Mouse (Mus musculus): Measurements from ENCODE around the gene B4galnt1.

The B4galnt1 gene

DNA sequence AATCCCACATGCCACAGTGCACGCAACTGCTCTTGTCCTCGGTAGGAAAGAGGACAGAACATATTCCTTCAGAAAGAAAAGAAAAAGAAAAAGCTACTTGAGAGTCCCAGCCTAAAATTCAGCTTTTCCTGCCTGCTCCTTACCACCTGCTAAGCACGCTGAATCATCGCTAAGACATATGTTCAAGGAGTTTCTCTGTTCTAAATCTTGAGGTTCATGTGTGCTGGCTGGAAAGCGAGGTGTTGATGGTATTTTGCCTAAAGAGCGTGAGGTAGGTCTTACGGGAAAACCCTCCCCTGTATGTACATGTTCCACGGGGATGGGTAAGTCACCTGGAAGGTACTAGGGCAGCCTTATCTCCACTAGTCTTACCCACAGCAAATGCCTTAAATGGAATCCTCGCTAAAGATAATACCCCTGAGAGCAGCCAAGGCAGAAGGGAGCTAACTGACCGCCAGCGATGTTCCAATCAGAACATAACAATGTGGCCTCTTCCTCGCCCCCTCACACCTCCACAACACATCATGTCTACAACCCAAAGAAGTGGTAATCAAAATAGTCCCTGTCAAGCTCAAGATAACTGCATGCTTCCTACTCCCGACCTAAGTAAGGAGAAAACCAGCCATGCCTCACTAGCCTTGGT, 45.0 kb downstream of the B4galnt1 start:
- DNase-seq (ENCODE audit: low spot score in 2 of 2) = no peak

GRCm38 (mm10) chr10:127210961-127211405, 46.0 kb downstream of the B4galnt1 start:
- DNase-seq (ENCODE audit: low spot score in 2 of 2) = no peak

DNA sequence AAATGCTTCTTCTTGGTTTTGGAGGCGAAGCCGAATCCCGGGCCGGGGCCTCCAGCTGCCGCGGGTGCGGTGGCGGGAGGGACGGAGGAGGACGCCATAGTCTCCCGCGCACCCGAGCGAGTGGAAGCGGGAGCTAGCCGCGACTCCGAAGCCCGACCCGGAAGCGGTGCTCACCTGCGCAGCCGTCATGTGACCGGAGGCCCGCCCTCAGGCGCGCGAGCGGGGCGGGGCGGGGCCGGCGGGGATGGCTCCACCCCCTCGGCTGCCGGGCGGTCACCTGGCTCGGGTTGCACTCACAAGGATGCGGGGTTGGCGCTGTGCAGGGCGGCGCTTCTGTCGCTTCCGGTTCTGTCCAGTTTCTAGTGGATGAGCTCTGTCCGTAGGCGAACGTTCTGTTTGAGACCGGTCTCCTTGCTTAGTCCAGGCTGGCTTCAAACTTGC, 46.4 kb downstream of the B4galnt1 start, which contains the start of gene Pip4k2c:
TSS of gene Pip4k2c (minus strand) at position 172 of the 441 bp plus-strand sequence.
- DNase-seq (ENCODE audit: low spot score in 2 of 2) = peak; percentile 70 to 77

DNA sequence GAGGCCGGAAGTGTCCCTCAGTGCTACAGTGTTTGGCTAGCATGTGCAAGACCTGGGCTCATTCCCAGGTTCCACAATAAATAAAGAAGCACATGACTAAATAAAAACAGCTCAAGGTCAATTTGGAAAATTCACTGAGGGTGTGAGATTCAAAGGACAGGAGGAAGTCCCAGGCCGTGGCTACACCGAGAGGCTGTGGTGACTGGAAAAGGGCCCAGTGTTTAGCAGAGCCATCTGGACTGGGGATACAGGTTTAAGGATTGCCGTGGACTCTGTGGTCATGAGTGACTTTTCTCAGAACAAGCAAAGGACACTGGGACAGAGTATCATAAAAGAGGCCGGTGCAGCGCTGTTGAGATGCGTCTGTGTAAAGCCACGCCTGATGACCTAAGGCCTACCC, 48.2 kb downstream of the B4galnt1 start:
- DNase-seq (ENCODE audit: low spot score in 2 of 2) = no peak

- DNase-seq (ENCODE audit: low spot score in 2 of 2) = no peak
Observed at GRCm38 (mm10) chr10:127213704-127214421, 48.8 kb downstream of the B4galnt1 start.

DNA sequence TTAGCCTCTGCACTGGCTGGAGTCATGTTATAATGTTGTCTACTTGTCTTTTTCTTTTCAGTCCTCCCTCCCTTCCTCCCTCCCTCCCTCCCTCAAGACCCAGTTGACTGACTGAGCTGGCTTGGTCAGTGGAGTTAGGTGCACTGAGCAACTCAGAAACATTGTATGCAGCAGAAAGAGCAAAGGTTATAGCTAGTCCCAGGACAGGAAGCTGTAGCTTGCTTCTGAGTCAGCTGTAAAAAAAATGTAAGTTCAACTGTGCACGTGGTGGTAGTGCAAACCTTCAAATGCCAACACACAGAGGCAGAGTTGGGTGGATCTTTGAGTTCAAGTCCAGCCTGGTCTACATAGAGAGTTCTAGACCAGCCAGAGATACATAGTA, 49.4 kb downstream of the B4galnt1 start:
- no peak for DNase-seq (ENCODE audit: low spot score in 2 of 2)

DNA sequence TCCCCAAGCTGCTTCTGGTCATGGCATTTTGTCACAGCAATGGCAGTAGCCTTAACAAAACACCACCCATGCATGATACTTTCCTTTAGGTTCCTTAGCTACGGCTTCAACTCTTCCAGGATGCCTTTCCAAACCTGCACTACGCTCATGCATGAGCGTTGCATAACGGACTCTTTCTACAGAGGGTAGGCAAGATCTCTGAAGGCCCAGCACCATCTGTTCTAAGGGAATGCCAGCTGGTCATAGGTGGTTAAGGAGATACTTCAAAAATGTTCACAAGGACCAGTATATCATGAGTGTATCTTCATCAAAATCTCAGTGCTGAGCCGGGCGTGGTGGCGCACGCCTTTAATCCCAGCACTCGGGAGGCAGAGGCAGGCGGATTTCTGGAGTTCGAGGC, 51.4 kb downstream of the B4galnt1 start:
- DNase-seq (ENCODE audit: low spot score in 2 of 2) = no peak

DNA sequence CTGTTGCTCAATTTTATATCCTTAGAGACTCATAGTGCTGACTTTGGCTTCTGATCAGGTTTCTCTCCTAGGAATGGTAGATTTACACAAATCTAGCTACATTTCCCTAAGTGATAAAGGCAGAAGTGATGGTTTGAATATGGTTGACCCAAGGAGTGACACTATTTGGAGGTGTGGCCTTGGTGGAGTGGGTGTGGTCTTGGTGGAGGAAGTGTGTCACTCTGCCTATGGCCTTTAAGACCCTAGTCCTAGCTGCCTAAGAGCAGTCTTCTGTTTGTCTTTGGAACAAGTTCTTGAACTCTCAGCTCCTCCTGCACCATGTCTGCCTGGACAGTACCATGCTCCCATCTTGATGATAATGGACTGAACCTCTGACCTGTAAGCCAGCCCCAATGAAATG, 52.2 kb downstream of the B4galnt1 start:
- DNase-seq (ENCODE audit: low spot score in 2 of 2) = no peak

DNA sequence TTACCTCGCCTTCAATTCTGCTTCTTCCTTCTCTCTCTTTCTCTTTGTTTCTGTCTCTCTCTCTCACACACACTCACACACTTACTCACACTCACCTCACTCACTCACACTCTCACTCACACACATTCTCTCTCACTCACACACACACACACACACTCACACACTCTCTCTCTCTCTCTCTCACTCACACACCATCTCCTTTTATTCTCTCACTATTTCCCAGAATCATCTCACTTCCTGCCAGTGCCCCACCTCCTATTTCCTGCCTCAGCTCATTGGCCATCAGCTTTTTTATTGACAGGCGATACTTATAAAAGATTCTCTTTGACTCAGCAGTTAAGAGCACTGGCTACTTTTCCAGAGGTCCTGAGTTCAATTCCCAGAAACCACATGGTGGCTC, 53.3 kb downstream of the B4galnt1 start:
- DNase-seq (ENCODE audit: low spot score in 2 of 2) = no peak

Measured in cerebellum, postnatal 4 days (tissue).